Mouse (Mus musculus) heart, adult 9 months (tissue): ENCODE measurements around the gene Gnao1.

Experiments used
- DNase-seq, 2 experiments: peaks; one replicate each; pipeline ENCODE4 v3.0.0; 2022; ENCODE audit warnings: low spot score in 2 of 2

Gene Gnao1

GRCm38 (mm10) chr8:93809686-93810027 is at the start of gene Gnao1:
TSS of gene Gnao1 (plus strand) at chr8:93809966.
- no peak for DNase-seq

- peak; percentile 17 to 18 for DNase-seq
Measured at GRCm38 (mm10) chr8:93777605-93778004, 32.2 kb upstream of the Gnao1 start.

GRCm38 (mm10) chr8:93809226-93809625 is 540 bp upstream of the Gnao1 start:
- DNase-seq = no peak

GRCm38 (mm10) chr8:93810028-93810858 is 477 bp downstream of the Gnao1 start:
- peak; percentile 79 to 83 for DNase-seq

GRCm38 (mm10) chr8:93810859-93811602 is 1.3 kb downstream of the Gnao1 start:
- no peak for DNase-seq

GRCm38 (mm10) chr8:93811719-93812475 is 2.1 kb downstream of the Gnao1 start:
- no peak for DNase-seq

- DNase-seq = no peak
Measured at GRCm38 (mm10) chr8:93812566-93813404, 3.0 kb downstream of the Gnao1 start.

- DNase-seq = peak; percentile 83 to 85
Measured at GRCm38 (mm10) chr8:93813405-93813761, 3.6 kb downstream of the Gnao1 start.

GRCm38 (mm10) chr8:93814266-93814665 is 4.5 kb downstream of the Gnao1 start:
- no peak for DNase-seq

- no peak for DNase-seq
Measured at GRCm38 (mm10) chr8:93816226-93816625, 6.5 kb downstream of the Gnao1 start.

GRCm38 (mm10) chr8:93817366-93817765 is 7.6 kb downstream of the Gnao1 start:
- DNase-seq = no peak

- no peak for DNase-seq
Measured at GRCm38 (mm10) chr8:93819929-93820328, 10.2 kb downstream of the Gnao1 start.

GRCm38 (mm10) chr8:93821327-93821726 is 11.6 kb downstream of the Gnao1 start:
- DNase-seq = no peak

GRCm38 (mm10) chr8:93825317-93825716 is 15.6 kb downstream of the Gnao1 start:
- no peak for DNase-seq

GRCm38 (mm10) chr8:93830626-93831025 is 20.9 kb downstream of the Gnao1 start:
- DNase-seq = peak; percentile 48 to 58

GRCm38 (mm10) chr8:93835771-93836170 is 26.0 kb downstream of the Gnao1 start:
- DNase-seq = no peak

GRCm38 (mm10) chr8:93839113-93839512 is 29.3 kb downstream of the Gnao1 start:
- no peak for DNase-seq

GRCm38 (mm10) chr8:93840486-93840885 is 30.7 kb downstream of the Gnao1 start:
- no peak for DNase-seq

- peak; percentile 57 to 74 for DNase-seq
Measured at GRCm38 (mm10) chr8:93840956-93841752, 31.4 kb downstream of the Gnao1 start.

GRCm38 (mm10) chr8:93842574-93842973 is 32.8 kb downstream of the Gnao1 start:
- peak in 1 of 2 experiments; percentile 20 for DNase-seq
